Mouse (Mus musculus) left cerebral cortex, adult 9 months (tissue): ENCODE measurements around the gene Casc1.

ENCODE experiments used
- DNase-seq, 2 experiments: peaks; one replicate each; pipeline ENCODE4 v3.0.0; 2022; ENCODE audit warnings: low spot score in 2 of 2

Gene Casc1

DNA sequence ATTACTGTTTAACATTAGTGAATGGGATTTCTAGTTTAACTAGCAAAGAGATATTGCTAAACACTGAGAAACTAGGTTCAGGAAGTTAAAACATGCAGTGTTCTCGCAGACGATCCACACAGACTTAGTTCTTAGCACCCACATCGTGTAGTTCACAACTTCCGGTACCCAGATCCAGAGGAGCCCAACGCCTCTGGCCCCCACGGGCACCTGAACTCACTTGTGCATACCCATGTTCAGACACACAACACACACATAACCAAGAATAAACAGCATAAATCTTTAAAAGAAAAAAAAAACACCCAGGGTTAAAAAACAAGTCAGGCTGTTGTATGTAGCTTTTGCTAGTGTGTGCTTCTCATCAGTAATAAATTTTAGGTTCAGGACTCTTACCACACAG, 6.4 kb downstream of the Casc1 start:
- DNase-seq = no peak

DNA sequence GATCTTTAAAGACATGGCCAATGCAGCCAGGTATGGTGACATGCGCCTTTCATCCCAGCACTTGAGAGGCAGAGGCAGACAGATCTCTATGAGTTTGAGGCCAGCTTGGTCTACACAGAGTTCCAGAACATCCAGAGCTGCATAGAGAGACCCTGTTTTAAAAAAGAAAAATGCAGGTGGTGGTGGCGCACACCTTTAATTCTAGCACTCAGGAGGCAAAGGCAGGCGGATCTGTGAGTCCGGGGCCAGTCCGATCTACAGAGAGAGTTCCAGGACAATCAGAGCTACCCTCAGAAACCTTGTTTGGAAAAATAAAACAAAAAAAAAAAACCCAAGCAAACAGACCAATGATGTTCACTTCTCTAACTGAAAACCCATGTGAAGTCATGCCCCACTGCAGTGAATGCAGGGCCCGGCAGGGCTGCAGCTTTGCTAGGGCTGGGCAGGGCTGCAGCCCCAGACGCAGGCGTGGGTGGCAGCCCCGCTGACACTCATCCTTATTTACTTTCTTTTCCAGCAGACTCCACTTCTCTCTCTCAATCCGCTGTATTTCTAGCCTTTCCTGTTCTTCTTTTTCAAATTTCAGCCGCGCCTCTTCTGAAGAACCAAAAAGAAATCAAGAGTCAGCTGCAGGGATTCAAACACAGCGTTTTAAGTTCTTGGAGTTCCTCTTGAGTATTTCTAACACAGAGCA, 8.2 kb downstream of the Casc1 start:
- DNase-seq = no peak

DNA sequence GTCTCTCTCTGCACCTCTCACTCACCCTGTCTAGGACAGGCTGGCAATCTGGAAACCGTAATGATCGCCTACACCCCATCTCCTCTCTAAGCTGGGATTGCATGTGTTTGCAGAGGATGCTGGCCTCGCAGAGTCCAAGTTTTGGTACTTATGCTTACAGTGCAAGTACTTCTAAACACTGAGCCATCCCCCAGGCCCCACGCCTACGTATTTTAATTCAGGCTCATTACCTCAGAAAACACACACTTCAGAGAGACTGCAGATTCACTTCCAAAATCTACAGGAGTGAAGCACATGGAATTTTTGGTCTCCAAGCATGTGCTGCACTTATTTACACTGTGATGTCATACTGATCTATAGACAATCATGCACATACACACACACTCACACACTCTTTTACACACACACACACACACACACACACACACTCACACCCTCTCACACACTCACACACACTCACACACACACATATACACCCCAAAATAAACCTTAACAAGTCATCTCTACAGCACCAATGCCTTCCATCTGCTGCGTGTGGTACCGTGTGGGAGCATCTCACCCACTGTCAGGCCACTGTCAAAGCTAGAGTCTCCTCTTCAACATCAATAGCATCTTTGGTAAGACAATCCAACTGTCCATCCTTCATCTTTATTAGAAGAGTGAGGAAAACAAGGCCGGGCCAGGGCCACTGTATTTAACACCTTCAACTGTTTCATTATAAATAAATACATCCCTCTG, 12.7 kb downstream of the Casc1 start:
- DNase-seq = no peak

DNA sequence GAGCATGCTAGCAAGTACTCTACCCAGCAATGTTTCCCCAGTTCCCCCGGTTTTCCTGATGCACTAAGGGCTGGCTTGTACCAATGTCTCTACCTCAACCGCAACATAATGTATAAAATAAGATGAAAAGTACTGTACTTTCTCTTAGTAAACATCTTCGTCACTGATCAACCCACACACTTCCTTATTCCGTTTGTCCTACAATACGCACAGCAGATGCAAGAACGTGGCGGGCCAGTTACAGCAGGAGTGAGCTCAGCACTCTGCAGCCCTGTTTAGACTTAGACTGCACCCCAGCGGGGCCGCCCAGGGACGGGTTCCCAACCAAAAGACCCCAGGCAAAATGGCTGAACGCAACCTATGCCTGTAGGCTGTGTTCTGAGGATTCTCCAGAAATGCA, 17.4 kb downstream of the Casc1 start:
- DNase-seq = no peak

DNA sequence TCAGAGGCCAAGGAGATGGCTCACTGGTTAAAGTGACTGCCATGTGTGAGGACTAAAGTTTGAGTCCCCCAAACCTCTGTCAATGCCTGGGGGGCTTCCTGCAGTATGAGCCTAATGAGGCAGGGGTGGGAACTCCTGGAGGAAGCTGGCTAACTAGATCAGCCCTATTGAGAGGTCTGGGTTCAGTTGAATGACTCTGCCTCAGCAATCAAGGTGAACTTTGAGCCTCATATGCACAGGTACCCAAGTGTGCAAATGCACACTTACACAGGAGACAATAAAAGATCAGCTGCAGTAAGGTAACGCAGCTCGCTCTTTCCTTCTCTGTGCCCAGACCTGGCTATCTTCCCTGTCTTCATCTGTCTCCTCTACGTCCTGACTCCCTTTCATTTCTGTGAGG, 17.8 kb downstream of the Casc1 start:
- no peak for DNase-seq

DNA sequence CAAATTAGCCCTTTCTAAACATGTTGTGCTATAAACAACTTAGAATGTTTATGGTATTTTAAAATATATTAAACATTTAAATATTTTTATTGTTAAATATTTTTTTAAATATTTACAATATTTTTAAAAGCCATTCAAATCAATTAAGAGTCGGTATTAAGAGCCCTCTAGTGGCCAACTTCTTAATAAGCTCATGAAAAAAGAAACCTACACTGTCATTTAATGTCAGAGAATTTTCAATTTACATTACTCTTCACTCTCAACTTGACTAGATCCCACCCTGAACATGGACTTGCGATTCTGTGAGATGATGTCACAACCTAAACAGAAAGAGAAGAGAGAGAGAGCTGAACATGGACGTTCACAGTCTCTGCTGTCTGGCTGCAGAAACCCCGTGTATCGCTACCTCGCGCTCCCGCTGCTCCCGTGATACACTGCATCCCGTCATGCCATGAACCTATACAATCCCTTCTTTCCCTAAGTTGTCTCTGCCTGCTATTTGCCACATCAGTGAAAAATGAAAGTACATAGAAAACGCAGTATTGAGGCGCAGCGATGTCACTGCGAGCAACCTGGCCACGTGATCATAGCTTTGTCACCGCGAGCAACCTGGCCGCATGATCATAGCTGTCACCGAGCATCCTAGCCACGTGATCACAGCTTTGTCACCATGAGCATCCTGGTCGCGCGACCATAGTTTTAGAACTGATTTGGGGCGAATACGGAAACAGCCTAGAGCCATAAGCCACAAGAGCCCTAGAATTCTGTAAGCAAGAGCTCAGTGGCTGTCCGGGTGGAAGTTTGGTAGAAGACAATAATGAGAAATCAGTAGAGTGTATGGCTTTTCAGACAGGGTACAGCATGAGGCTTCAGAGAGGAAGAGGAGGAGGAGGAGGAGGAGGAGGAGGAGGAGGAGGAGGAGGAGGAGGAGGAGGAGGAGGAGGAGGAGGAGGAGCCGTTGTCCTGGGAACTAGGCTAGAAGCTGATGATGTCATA, 23.4 kb downstream of the Casc1 start:
- peak; percentile 35 to 73 for DNase-seq

DNA sequence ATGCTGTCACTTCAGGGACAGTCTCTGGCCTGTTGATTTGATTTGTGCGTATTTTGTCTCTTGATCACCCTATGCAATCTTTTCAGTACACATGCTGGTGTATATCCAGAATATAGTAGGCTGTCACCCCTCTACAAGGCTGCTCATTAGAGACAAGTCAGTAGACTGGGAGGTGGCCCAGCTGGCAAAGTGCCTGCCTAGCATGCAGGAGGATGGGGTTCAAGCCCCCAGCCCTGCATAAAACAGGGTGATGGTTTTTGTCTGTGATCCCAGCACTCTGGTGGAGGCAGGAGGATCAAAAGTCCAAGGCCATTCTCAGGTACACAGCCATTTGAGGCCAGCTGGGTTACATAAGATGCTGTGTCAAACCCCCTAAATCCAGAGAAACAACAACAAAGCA, 24.7 kb downstream of the Casc1 start:
- no peak for DNase-seq

DNA sequence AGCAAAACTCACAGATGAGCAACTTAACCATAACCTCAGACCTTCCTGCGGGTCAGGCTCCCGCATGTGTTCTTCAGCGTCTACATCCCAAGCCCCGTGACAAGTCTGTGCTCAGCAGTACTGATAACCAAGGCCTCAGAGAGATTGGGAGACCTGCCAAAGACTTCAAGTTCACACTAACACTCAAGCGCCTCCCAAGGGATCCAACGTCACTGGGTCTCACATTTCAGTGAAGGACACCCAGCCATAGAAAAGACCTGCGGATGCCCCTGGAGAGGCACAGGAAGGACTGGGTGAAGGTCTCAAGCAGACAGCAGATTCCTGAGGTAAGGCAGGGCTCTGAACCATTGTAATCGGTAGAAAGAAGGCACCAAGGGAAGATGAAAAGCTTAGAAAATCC, 28.8 kb downstream of the Casc1 start:
- no peak for DNase-seq

DNA sequence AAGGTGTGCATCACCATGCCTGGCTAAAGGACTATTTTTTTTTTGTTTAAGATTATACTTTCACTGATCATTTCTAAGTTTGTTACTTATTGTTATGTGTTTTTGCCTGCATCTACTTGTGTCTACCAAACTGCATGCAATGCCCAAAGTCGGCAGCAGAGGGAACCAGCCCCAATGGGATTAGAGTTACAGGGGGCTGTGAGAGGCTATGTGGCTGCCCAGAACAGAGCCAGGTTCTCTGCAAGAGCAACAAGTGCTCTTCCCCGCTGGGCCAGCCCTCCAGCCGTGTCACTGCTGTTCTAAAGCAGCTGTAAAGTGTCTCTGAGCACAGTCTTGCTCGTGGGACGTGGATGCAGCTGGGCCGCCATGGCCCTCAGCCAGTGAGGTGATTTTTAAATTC, 31.1 kb downstream of the Casc1 start:
- DNase-seq = peak in 1 of 2 experiments; percentile 38

DNA sequence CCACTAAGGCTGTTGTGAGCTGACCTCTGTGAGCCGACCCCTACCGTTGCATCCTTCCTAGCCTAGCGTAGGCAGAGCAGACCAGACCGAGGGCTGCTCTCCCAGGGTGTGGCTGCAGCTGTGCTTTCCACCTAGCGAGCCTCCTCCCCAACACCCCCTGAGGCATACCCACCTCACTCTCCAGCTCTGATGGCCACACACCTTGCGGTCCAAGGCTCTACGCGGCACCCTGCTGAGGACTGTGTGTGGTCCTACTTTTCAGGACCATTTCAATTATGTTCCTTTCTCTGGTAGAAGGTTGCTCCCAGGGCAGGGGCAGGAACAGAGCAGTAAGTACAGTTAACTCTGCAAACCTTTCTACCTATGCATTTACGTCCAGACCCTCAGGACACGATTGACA, 34.3 kb downstream of the Casc1 start:
- DNase-seq = no peak

DNA sequence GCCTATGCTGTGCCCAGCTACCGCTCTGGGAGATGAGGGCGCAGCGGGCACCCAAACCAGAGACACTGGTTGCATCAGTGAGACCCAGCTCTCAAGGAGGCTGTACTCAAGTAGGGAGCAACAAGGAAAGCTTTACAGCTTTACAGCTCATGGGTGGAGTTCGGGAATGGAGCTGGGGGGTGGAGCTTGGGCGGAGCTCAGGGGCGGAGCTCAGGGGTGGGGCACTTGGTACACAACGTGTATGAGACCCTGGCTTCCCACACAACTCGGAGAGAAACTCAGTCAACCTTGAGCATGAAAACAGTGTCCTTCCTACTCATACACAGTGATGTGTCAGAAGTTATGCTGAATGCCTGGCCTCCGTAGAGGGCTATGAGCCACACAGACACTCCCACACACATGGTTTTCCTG, 35.2 kb downstream of the Casc1 start:
- no peak for DNase-seq

DNA sequence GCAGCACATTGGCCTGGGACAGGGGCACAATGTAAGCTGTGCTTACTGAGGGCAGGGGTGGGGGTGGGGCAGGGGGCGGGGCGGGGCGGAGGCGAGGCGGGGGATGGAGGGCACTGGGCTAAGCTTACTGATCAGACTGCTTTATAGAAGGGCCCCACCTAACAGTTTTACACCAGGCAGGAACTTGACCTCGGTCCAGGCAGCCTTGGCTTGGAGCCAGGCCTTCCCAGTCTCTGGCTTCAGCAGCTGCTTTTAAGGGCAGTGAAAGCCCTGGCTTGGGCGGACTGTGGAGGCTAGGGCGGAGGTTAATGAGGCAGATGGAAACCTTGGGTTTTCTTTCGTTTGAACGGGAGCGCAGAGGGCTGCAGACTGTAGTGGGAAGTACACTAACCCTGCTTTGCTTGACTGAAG, 37.0 kb downstream of the Casc1 start:
- no peak for DNase-seq

DNA sequence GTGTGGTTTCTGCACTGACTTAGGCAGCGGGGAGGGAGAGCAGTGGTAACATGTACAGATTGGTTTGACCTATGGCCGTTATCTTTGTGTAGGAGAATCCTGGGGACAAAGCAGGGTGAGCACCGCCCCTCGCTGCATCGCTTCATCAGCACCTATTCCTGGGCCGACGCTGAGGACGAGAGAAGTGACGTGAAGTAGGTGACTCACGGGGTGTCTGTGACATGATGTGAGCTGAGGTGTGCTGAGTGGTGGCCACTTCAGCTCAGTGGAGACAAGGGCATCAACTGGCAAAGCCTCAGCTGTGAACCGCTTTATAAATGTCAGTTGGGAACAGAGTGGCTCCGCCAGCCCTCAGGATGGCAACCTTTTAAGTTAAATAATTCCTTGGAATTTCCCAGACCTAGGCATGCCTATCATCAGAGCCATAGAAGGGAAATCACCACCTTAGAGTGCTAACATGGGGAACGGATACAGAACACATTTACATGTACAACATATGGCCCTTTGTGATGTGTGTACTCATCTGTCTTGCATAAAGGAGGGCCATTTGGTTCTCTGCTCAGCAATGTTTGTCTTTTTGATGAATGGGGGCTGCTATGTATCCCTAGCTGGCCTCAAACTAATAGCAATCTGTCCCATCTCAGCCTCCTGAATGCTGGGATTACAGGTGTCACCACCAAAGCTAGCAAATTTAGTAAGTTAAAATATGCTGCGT, 38.8 kb downstream of the Casc1 start:
- DNase-seq = no peak

DNA sequence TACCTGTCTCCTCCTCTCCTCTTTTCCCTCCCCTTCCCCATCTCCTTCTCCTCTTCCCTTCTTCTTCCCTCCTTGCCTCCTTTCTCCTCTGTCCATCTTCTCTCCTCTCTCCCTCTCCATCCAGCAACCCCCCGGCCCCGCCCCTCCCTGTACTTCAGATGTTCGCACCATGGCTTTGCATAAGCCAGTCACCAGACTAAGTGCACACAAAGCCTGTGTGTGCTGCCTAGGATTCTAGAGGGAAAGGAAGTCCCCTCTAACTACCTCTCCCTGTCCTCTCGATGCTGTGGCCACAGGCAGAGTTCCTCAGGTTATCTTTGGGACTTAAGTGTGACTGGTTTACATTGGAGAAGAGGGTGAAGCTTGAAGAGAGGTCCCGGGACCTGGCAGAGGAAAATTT, 50.2 kb downstream of the Casc1 start:
- no peak for DNase-seq

DNA sequence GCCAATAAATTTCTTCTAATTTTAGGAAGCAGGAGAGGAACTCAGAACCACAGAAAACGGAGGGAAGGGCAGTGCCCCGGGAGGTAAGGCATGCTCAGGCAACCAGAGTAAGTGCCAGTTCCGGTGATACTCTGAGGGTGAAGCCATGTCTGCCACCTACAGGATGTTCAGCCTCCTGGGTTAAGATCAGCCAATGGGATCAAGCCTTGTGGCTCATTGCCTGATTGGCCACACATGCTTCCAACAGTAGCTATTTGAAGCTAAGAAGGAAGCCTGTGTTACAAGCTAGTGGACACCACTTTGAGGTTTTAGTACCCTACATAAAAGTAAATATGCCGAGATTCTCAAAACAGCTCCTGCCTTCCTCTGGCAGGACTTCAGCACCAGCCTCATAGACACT, 52.2 kb downstream of the Casc1 start:
- DNase-seq = no peak

DNA sequence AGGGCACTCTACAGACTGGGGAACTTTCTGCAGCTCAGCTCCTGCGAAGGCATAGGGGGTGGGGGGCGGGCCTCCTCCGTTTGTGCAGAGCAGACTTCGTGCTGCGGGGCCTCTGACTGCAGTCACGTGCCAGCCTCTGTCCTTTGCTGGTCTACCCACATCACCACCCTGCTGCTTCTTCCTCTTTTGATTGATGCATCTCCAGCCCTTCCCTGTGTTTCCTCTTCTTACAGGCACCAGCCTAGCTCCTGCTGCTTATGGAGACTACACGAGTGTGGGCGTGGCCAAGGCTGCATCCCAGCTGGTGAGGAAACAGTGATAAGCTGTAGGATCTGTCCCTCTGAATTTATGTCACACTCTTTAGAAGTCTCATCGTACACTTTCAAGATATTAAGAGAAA, 61.8 kb downstream of the Casc1 start:
- DNase-seq = peak in 1 of 2 experiments; percentile 7

DNA sequence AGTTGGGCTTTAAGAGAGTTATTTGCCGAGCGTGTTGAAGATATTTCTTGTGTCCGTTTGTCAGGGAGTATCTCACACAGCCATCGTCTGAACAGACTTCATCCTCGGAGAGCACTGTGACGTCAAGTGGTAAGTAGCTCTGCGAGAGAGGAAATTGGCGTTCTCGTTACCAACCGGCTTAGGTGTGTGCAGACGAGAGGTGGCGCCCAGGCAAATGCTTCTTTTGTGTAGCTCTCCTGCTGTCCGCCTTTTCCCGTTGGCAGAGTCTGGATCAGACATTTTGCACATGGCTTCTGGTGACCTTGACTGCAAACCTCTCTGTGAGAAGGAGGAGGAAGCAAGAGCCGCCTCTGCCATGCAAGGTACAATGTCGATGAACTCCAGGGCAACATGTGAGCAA, 63.1 kb downstream of the Casc1 start:
- no peak for DNase-seq

DNA sequence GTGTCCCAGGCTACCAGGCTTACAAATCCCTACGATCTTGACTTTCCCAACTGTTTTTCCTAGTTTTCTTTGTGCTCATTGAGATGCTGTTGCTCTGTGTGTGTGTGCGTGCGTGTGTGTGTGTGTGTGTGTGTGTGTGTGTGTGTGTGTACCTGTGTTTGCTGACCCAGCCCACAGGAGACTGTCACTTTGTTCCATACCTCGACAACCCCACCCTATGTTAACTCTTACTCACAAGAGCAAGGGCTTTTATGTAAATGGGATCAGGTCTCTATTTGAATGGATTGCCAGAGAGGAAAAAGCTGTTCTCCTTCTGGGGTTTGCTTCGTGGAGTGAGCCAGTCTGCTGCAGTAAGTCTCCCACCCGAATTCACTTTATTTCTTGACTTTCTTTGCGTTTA, 65.6 kb downstream of the Casc1 start:
- DNase-seq = no peak

DNA sequence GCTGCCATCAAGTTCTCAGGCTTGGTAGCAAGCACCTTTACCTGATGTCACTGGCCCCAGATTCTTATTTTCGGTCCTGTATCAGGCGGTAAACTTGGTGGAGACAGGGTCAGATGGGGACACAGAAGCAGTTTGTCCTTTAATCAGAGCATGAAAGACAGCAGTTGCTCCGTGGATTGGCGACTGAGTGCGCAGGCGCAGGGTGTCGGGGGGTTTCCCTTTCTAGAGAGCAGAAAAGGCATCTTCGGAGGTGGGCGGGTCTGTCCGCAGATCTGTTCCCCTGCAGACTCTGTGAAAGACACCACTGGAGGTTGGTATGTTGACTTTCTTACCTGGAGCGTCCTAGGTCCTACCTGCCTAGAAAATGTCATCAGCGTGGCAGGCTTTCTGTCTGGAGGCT, 69.0 kb downstream of the Casc1 start:
- DNase-seq = no peak

DNA sequence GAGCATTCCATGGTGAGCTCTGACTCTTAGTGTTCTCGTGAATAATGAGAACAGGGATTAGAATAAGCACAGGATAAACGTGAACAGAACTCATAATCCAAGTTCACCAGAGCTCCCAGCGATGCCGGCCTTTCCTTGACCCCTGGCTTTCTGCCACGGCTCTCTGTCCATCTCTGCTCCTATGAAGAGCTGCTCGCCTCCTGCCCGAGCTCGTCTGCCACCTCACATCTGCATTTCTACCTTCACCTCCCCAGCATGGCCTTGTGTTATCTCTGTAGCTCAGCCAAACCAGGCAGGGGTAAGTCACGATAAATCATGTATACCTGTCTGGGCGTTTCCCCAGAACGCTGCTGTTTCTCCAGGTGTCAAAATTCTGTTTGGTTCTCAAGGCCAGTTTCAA, 70.1 kb downstream of the Casc1 start:
- no peak for DNase-seq

DNA sequence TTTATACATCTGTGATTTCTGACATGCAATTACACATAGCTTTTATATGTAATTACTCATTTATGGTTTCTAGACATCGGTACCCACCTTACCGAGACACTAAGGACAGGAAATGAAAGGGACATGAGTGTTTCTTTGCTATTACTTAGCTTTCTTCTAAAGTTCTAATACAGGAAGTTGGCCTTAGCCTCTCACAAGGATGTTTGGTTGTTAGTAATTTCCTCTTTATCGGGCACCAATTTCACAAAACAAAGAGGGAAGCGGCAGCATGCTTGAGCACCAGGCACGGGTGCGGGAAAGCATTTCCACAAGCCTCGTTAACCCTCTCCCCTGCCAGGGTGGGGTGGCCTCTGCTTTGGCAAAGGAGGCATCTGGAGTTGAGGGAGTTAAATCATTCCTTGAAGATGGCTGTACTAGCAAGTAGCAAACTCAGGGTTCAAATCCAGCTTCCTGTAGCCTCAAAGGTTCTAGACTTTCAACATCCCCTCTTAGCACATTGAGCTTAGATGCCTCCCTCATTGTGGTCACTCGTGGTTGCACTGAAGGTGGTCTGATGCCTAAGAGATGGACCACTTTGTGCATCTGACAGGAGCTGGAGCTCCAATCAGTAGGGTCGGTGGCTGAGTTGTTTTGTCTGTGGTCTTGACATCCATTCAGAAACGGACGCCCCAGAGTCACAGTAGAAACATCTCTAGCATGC, 70.9 kb downstream of the Casc1 start:
- no peak for DNase-seq
